Mouse (Mus musculus): ENCODE data around the gene Prex1.
"Not testable (repeated sequence)": the region's sequence is repeated elsewhere in the genome, so short reads cannot be mapped to it uniquely, and the experiment has no call there.

Prex1 gene

DNA sequence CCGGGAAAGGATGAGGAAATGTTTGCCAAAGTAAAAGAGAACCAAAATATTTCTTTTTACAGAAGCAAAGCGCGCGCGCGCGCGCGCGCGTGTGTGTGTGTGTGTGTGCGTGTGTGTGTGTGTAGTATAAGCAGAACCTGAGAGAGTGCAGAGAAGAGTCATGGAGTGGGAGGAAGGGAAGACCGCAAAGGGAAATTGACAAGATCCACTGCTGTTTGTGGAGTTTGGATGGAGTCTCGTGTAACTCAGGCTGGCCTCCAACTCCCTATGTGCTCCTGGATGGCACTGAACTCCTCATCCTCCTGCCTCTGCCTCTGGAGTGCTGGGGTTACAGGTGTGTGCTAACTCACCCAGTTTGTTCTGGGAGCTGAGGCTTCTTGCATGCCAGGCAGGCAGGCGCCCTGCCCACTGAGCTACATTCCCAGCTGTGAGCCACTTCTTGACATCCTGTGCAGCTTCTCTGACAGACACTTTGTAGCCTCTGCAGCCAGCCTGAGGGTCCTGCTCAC is 191.0 kb downstream of the Prex1 start:
- DNase-seq (ENCODE audit: low read depth, low spot score), result no peak
- no peaks in the 10 kb centered on the region for H3K36me3 ChIP-seq (ENCODE audit: control insufficient read depth, insufficient read depth, low read length, poor library complexity, severe bottlenecking)
- H3K27me3 ChIP-seq (ENCODE audit: control insufficient read depth, insufficient read depth, low read length, poor library complexity, severe bottlenecking), result no peaks in the 10 kb centered on the region

GRCm38 (mm10) chr2:166521878-166522611 is 191.6 kb downstream of the Prex1 start:
- Histone ChIP-seq H3K27me3 (ENCODE audit: control insufficient read depth, insufficient read depth, low read length, poor library complexity, severe bottlenecking) (no peaks in the 10 kb centered on the region), H3K36me3 (ENCODE audit: control insufficient read depth, insufficient read depth, low read length, poor library complexity, severe bottlenecking) (no peaks in the 10 kb centered on the region)
- no peak for DNase-seq (ENCODE audit: low read depth, low spot score)

- H3K36me3 ChIP-seq (ENCODE audit: control insufficient read depth, insufficient read depth, low read length, poor library complexity, severe bottlenecking), result no peaks in the 10 kb centered on the region
- DNase-seq (ENCODE audit: low read depth, low spot score), result no peak
- no peaks in the 10 kb centered on the region for H3K27me3 ChIP-seq (ENCODE audit: control insufficient read depth, insufficient read depth, low read length, poor library complexity, severe bottlenecking)
Observed at GRCm38 (mm10) chr2:166521461-166521860, 192.2 kb downstream of the Prex1 start.

DNA sequence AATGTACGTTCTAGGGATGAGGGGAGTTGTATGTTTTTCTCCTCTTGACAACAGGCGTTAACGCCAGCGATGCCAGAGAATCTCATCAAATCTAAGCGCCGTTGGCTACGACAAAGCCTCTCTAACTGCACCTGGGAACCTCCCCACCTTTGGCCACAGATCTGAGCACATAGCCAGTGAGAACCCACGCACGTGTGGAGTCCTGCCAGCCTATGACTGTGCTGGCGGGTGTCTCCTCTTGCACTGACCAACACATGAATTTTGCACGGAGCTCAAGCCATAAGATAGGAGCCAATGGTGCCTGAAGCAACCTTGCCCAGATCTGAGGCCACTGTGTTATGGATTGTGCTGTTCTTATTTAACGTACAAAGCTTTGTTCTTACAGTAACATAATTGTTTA is 193.1 kb downstream of the Prex1 start:
- Histone ChIP-seq H3K36me3 (ENCODE audit: control insufficient read depth, insufficient read depth, low read length, poor library complexity, severe bottlenecking) (no peaks in the 10 kb centered on the region), H3K27me3 (ENCODE audit: control insufficient read depth, insufficient read depth, low read length, poor library complexity, severe bottlenecking) (no peaks in the 10 kb centered on the region)
- no peak for DNase-seq (ENCODE audit: low read depth, low spot score)

- DNase-seq (ENCODE audit: low read depth, low spot score); H3K36me3 ChIP-seq (ENCODE audit: control insufficient read depth, insufficient read depth, low read length, poor library complexity, severe bottlenecking); H3K27me3 ChIP-seq (ENCODE audit: control insufficient read depth, insufficient read depth, low read length, poor library complexity, severe bottlenecking): not testable (repeated sequence)
Observed at GRCm38 (mm10) chr2:166517392-166518174, 196.0 kb downstream of the Prex1 start.

GRCm38 (mm10) chr2:166516818-166517353 is 196.7 kb downstream of the Prex1 start:
- peak; percentile 27 for DNase-seq (ENCODE audit: low read depth, low spot score)
- Histone ChIP-seq H3K27me3 (ENCODE audit: control insufficient read depth, insufficient read depth, low read length, poor library complexity, severe bottlenecking) (no peaks in the 10 kb centered on the region), H3K36me3 (ENCODE audit: control insufficient read depth, insufficient read depth, low read length, poor library complexity, severe bottlenecking) (no peaks in the 10 kb centered on the region)
